Mouse (Mus musculus): ENCODE data around the gene Gm17606.
A peak's percentile ranks its signal among the peaks of the same experiment; 100 is the strongest.
"Not testable (repeated sequence)": the region's sequence is repeated elsewhere in the genome, so short reads cannot be mapped to it uniquely, and the experiment has no call there.

Gm17606 gene

GRCm38 (mm10) chr14:54640946-54641304, at the start of gene Gm17606:
Gene Gm17606, plus strand, starts transcription at chr14:54640952.
- DNase-seq (ENCODE audit: low spot score): no peak

- DNase-seq (ENCODE audit: low spot score): no peak
Measured at GRCm38 (mm10) chr14:54591056-54591455, 49.7 kb upstream of the Gm17606 start.

- no peak for DNase-seq (ENCODE audit: low spot score)
Measured at GRCm38 (mm10) chr14:54592319-54592934, 48.3 kb upstream of the Gm17606 start.

- no peak for DNase-seq (ENCODE audit: low spot score)
Measured at GRCm38 (mm10) chr14:54594055-54594454, 46.7 kb upstream of the Gm17606 start.

GRCm38 (mm10) chr14:54594631-54595414, 45.9 kb upstream of the Gm17606 start:
- no peak for DNase-seq (ENCODE audit: low spot score)

- DNase-seq (ENCODE audit: low spot score): no peak
Measured at GRCm38 (mm10) chr14:54597084-54597483, 43.7 kb upstream of the Gm17606 start.

- DNase-seq (ENCODE audit: low spot score): no peak
Measured at GRCm38 (mm10) chr14:54601601-54602000, 39.2 kb upstream of the Gm17606 start.

GRCm38 (mm10) chr14:54602613-54603012, 38.1 kb upstream of the Gm17606 start:
- no peak for DNase-seq (ENCODE audit: low spot score)

GRCm38 (mm10) chr14:54603038-54603654, 37.6 kb upstream of the Gm17606 start:
- DNase-seq (ENCODE audit: low spot score): peak; percentile 83

GRCm38 (mm10) chr14:54603686-54604085, 37.1 kb upstream of the Gm17606 start:
- DNase-seq (ENCODE audit: low spot score): no peak

GRCm38 (mm10) chr14:54605752-54606321, 34.9 kb upstream of the Gm17606 start, which contains the start of gene 4931414P19Rik:
Gene 4931414P19Rik, minus strand, starts transcription at chr14:54605993.
- DNase-seq (ENCODE audit: low spot score): peak; percentile 69

- no peak for DNase-seq (ENCODE audit: low spot score)
Measured at GRCm38 (mm10) chr14:54607226-54607625, 33.5 kb upstream of the Gm17606 start.

- no peak for DNase-seq (ENCODE audit: low spot score)
Measured at GRCm38 (mm10) chr14:54609245-54609644, 31.5 kb upstream of the Gm17606 start.

- no peak for DNase-seq (ENCODE audit: low spot score)
Measured at GRCm38 (mm10) chr14:54609962-54610361, 30.8 kb upstream of the Gm17606 start.

GRCm38 (mm10) chr14:54610648-54611047, 30.1 kb upstream of the Gm17606 start:
- DNase-seq (ENCODE audit: low spot score): no peak

- not testable (repeated sequence) for DNase-seq (ENCODE audit: low spot score)
Measured at GRCm38 (mm10) chr14:54614130-54614529, 26.6 kb upstream of the Gm17606 start.

GRCm38 (mm10) chr14:54616226-54616825, 24.4 kb upstream of the Gm17606 start:
- DNase-seq (ENCODE audit: low spot score): no peak

- no peak for DNase-seq (ENCODE audit: low spot score)
Measured at GRCm38 (mm10) chr14:54617152-54617896, 23.4 kb upstream of the Gm17606 start.

GRCm38 (mm10) chr14:54617897-54618365, 22.8 kb upstream of the Gm17606 start, which contains the start of gene Psmb5:
Gene Psmb5, minus strand, starts transcription at chr14:54618022.
- DNase-seq (ENCODE audit: low spot score): peak; percentile 82

- no peak for DNase-seq (ENCODE audit: low spot score)
Measured at GRCm38 (mm10) chr14:54621133-54621532, 19.6 kb upstream of the Gm17606 start, which contains the start of gene Psmb11. Gene Psmb11, plus strand, starts transcription at chr14:54621433.

GRCm38 (mm10) chr14:54623334-54623733, 17.4 kb upstream of the Gm17606 start:
- DNase-seq (ENCODE audit: low spot score): no peak

Measured in spleen, adult 12 weeks (tissue).